Mouse (Mus musculus): ENCODE measurements around the gene Kalrn.

DNA sequence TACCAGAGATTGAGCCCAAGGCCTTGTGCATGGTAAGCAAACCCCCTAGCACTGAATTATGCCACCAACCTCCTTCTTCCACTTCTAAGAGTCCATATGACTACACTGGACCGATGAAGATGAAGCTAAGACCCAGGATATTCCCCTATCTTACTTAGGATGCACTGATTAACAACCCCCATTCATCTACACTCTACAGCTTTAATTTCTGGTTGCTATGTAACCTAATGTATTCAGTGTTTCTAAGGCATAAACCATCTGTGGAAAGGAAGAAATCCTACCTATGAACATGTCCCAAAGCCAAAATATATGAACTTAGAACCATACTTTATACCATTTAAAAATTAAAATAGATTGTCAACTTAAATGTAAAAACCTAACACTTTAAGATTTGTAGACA, 18.6 kb upstream of the Kalrn start:
- TF ChIP-seq CTCF (IDR thresholded peaks at IDR 0.05; ENCODE audit: low read depth) (no peak), EP300 (IDR thresholded peaks at IDR 0.05; ENCODE audit: low read depth) (no peak)

Data from heart, postnatal 0 days (tissue).